Mouse (Mus musculus) heart, adult 18-20 months (tissue): Measurements from ENCODE around the gene Slmap. TPM values are rescaled to one million over a fixed set of nuclear protein-coding genes. Genes with fewer than 3 reads are reported as not detected.
"Not testable (repeated sequence)": the region's sequence is repeated elsewhere in the genome, so short reads cannot be mapped to it uniquely, and the experiment has no call there.

Experiments
- DNase-seq, 2 experiments: peaks; one replicate each; pipeline ENCODE4 v3.0.0; 2021 to 2022; ENCODE audit warnings: mixed read lengths in 1 of 2
- total RNA-seq, 2 experiments: library from RNA; stranded (reverse); gene quantifications; 2 replicates each; pipeline ENCODE4 v1.2.3; 2021

Slmap gene
- total RNA-seq, 2 experiments from 2014 or later: 233 to 263 TPM

- peak in 1 of 2 experiments; percentile 42 for DNase-seq
Measured at GRCm38 (mm10) chr14:26533267-26533666, 1.5 kb downstream of the Slmap start.

GRCm38 (mm10) chr14:26532752-26533151 lies 2.0 kb downstream of the Slmap start:
- peak in 1 of 2 experiments; percentile 34 for DNase-seq

- DNase-seq: no peak
Measured at GRCm38 (mm10) chr14:26531410-26532313, 3.1 kb downstream of the Slmap start.

GRCm38 (mm10) chr14:26530350-26530749 lies 4.4 kb downstream of the Slmap start:
- DNase-seq: no peak

GRCm38 (mm10) chr14:26528296-26528695 lies 6.4 kb downstream of the Slmap start:
- DNase-seq: no peak

- no peak for DNase-seq
Measured at GRCm38 (mm10) chr14:26525955-26526354, 8.8 kb downstream of the Slmap start.

- DNase-seq: no peak
Measured at GRCm38 (mm10) chr14:26523082-26523481, 11.6 kb downstream of the Slmap start.

GRCm38 (mm10) chr14:26519831-26520230 lies 14.9 kb downstream of the Slmap start:
- no peak for DNase-seq

- no peak for DNase-seq
Measured at GRCm38 (mm10) chr14:26517843-26518242, 16.9 kb downstream of the Slmap start.

- DNase-seq: not testable (repeated sequence)
Measured at GRCm38 (mm10) chr14:26516232-26516631, 18.5 kb downstream of the Slmap start.

- DNase-seq: no peak
Measured at GRCm38 (mm10) chr14:26515802-26516201, 18.9 kb downstream of the Slmap start.

GRCm38 (mm10) chr14:26510545-26510944 lies 24.2 kb downstream of the Slmap start:
- no peak for DNase-seq

GRCm38 (mm10) chr14:26508150-26508549 lies 26.6 kb downstream of the Slmap start:
- DNase-seq: no peak

- DNase-seq: no peak
Measured at GRCm38 (mm10) chr14:26507361-26507760, 27.4 kb downstream of the Slmap start.

- DNase-seq: no peak
Measured at GRCm38 (mm10) chr14:26504541-26504940, 30.2 kb downstream of the Slmap start.

GRCm38 (mm10) chr14:26500136-26500933 lies 34.4 kb downstream of the Slmap start:
- DNase-seq: no peak

GRCm38 (mm10) chr14:26495021-26495420 lies 39.7 kb downstream of the Slmap start:
- DNase-seq: no peak

- peak; percentile 72 to 87 for DNase-seq
Measured at GRCm38 (mm10) chr14:26491150-26491549, 43.6 kb downstream of the Slmap start.

GRCm38 (mm10) chr14:26488329-26489020 lies 46.3 kb downstream of the Slmap start:
- no peak for DNase-seq

- DNase-seq: peak in 1 of 2 experiments; percentile 53
Measured at GRCm38 (mm10) chr14:26486416-26487198, 48.1 kb downstream of the Slmap start.

- DNase-seq: no peak
Measured at GRCm38 (mm10) chr14:26481457-26481856, 53.3 kb downstream of the Slmap start.

- DNase-seq: no peak
Measured at GRCm38 (mm10) chr14:26477738-26478137, 57.0 kb downstream of the Slmap start.
